Mouse (Mus musculus) stomach, embryonic 15.5 days (tissue): ENCODE measurements around the gene Art4. TPM values are rescaled to one million over a fixed set of nuclear protein-coding genes. Genes with fewer than 3 reads are reported as not detected.

Experiments
- ATAC-seq: fragments of 200-750 bp; cut with Nextera tagmentation; 2 replicates; pipeline ENCODE4 v1.8.0; 2017; ENCODE audit warnings: low read depth, moderate number of reproducible peaks, moderate TSS enrichment; ENCODE audit not compliant: insufficient read depth, low FRiP score
- H3K27ac ChIP-seq: fragments of 300-500 bp; sonication (generic); 2 replicates; pipeline ENCODE4 v1.5.1; 2015; ENCODE audit warnings: mild to moderate bottlenecking, inconsistent platforms
- H3K27me3 ChIP-seq: fragments of 300-500 bp; sonication (generic); replicated peaks from 2 replicates; pipeline ENCODE4 v1.6.1; 2015; ENCODE audit warnings: inconsistent platforms
- H3K36me3 ChIP-seq: fragments of 300-500 bp; sonication (generic); 2 replicates; pipeline ENCODE4 v1.6.1; 2015; ENCODE audit warnings: inconsistent platforms
- H3K4me1 ChIP-seq: fragments of 300-500 bp; sonication (generic); 2 replicates; pipeline ENCODE4 v1.6.1; 2015; ENCODE audit warnings: inconsistent platforms
- H3K4me2 ChIP-seq: fragments of 300-500 bp; sonication (generic); 2 replicates; pipeline ENCODE4 v1.6.1; 2015; ENCODE audit warnings: mild to moderate bottlenecking, inconsistent platforms
- H3K4me3 ChIP-seq: fragments of 300-500 bp; sonication (generic); replicated peaks from 2 replicates; pipeline ENCODE4 v1.5.1; 2015; ENCODE audit warnings: inconsistent platforms
- H3K9ac ChIP-seq: fragments of 300-500 bp; sonication (generic); 2 replicates; pipeline ENCODE4 v1.6.1; 2015; ENCODE audit warnings: inconsistent platforms
- H3K9me3 ChIP-seq: fragments of 300-500 bp; sonication (generic); 2 replicates; pipeline ENCODE4 v1.6.1; 2016; ENCODE audit warnings: inconsistent platforms
- WGBS: fragments of 180-500 bp; shearing (Covaris S2); methylation state at CpG from one replicate; pipeline ENCODE4 v1.1.7; 2015; 5-methylcytosine and 5-hydroxymethylcytosine counted together
- polyA plus RNA-seq: library from polyadenylated mRNA; unstranded; fragments of >200 nt; fragmentation: Nextera tagmentation; extraction: Ambion mirVana; gene quantifications from 2 replicates; pipeline ENCODE4 v1.2.1, GENCODE M21; 2015

Gene Art4
- polyA plus RNA-seq = 5.5 and 7.7 TPM in 2 replicates

GRCm38 (mm10) chr6:136857186-136857872 lies at the start of gene Art4:
Art4 (minus strand) TSS chr6:136857733.
- no peaks in the 10 kb centered on the region for H3K36me3 ChIP-seq
- H3K27ac ChIP-seq = peak within 1 kb of the TSS; percentile 84
- 37% methylated on average over 18 of the region's 18 CpGs for WGBS
- H3K4me3 ChIP-seq = peak within 1 kb of the TSS; percentile 24
- H3K4me1 ChIP-seq = peaks cover 18% of the 10 kb centered on the region
- peak within 1 kb of the TSS; percentile 45 for H3K4me2 ChIP-seq
- no peaks in the 10 kb centered on the region for H3K27me3 ChIP-seq
- ATAC-seq = peak; percentile 96
- no peak within 1 kb of the TSS for H3K9ac ChIP-seq
- H3K9me3 ChIP-seq = no peaks in the 10 kb centered on the region

DNA sequence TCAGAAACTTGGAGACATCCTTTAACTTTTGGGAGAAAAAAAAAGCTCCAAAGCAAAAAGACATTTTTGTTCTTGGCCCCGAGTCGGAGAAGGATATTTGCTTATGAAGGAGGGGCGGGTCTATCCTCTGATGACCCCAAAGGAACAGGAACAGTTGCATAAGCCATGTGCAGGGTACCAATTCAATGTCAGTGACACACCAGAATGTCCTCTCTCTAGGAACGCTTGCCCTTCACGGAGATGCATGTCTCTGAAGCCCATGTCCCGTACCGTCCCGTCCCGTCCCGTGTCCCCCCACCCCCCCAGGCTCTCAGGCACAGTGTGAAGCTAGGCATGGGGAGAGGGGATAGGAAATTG lies 49.4 kb upstream of the Art4 start:
- H3K27ac ChIP-seq = 0 out of 2 replicates have a peak overlapping the region, but pooled peaks have one; percentile 4
- 74% methylated on average over 10 of the region's 10 CpGs for WGBS
- no peaks in the 10 kb centered on the region for H3K27me3 ChIP-seq
- no peaks in the 10 kb centered on the region for H3K9me3 ChIP-seq
- no peak overlapping the region for H3K4me2 ChIP-seq
- no peaks in the 10 kb centered on the region for H3K36me3 ChIP-seq
- peaks cover 3% of the 10 kb centered on the region; the same call in 1 of the 2 replicates for H3K4me1 ChIP-seq
- no peak overlapping the region for H3K4me3 ChIP-seq
- H3K9ac ChIP-seq = no peak overlapping the region
- no peak for ATAC-seq

- Histone ChIP-seq H3K36me3 (no peaks in the 10 kb centered on the region), H3K27ac (0 out of 2 replicates have a peak overlapping the region, but pooled peaks have one; percentile 8), H3K4me3 (no peak overlapping the region), H3K4me1 (peaks cover 3% of the 10 kb centered on the region; the same call in 1 of the 2 replicates), H3K27me3 (no peaks in the 10 kb centered on the region), H3K4me2 (no peak overlapping the region), H3K9me3 (no peaks in the 10 kb centered on the region), H3K9ac (no peak overlapping the region)
- 65% methylated on average over 19 of the region's 19 CpGs for WGBS
- ATAC-seq = no peak
These were observed 48.9 kb upstream of the Art4 start for GRCm38 (mm10) chr6:136906283-136906936.

DNA sequence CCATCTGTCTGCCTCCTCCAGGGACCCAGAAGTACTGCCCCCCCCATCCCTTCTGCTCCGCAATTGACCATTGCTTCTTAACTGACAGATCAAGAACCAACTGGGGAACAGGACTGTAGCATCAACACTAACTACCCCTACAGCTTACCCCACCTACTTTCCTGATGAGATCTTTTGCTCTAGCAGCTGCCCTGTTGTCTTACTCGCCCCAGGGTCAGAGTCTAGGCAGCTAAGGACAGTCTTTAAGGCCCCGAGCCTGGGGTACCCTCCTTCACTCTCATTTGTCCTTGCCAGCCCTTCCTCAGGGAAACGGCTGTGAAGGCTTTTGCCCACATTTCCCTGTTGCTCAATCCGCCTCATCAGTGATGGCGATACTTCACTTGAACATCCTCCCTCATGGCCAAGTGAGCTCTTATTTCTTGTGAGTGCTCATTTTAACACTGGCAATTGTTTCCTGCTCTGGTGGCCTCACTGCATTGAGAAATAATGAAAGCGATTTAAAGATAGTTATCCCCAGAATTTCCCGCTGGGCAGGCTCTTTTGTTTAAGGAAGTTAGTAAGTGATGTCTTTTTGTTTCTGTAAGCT lies 46.4 kb upstream of the Art4 start:
- 65% methylated on average over 8 of the region's 8 CpGs for WGBS
- Histone ChIP-seq H3K27ac (no peak overlapping the region), H3K9ac (no peak overlapping the region), H3K4me1 (0 out of 2 replicates have a peak, but pooled peaks cover 3% of the 10 kb centered on the region), H3K4me2 (no peak overlapping the region), H3K9me3 (no peaks in the 10 kb centered on the region), H3K36me3 (no peaks in the 10 kb centered on the region), H3K27me3 (no peaks in the 10 kb centered on the region), H3K4me3 (no peak overlapping the region)
- ATAC-seq = no peak

DNA sequence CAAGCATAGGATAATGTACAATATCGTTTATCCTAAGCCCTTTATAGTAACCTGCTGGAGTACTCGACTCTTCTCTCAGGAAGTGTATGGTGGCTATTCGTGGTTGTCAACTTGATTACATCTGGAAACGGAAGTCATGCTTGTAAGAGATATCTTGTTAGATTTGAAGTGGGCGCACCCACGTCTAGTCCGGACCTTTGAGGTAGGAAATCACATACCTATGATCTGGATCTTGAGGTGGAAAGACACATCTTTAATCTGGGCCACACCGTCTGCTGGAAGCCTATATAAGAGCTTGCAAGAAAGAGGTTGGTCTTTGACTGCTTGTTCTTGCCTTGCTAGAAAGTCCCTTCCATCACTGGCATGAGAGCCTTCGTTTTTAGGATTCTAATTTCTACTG lies 45.0 kb upstream of the Art4 start:
- WGBS = 91% methylated on average over 9 of the region's 9 CpGs
- no peak for ATAC-seq
- H3K9me3 ChIP-seq = no peaks in the 10 kb centered on the region
- no peaks in the 10 kb centered on the region for H3K27me3 ChIP-seq
- no peak overlapping the region for H3K4me3 ChIP-seq
- H3K36me3 ChIP-seq = no peaks in the 10 kb centered on the region
- H3K4me1 ChIP-seq = 0 out of 2 replicates have a peak, but pooled peaks cover 3% of the 10 kb centered on the region
- H3K9ac ChIP-seq = no peak overlapping the region
- no peak overlapping the region for H3K4me2 ChIP-seq
- H3K27ac ChIP-seq = no peak overlapping the region

- Histone ChIP-seq H3K4me2 (no peak overlapping the region), H3K36me3 (no peaks in the 10 kb centered on the region), H3K27ac (peak overlapping the region; percentile 48; the same call in 1 of the 2 replicates), H3K9ac (no peak overlapping the region), H3K27me3 (no peaks in the 10 kb centered on the region), H3K4me1 (no peaks in the 10 kb centered on the region), H3K9me3 (no peaks in the 10 kb centered on the region), H3K4me3 (no peak overlapping the region)
- WGBS = 46% methylated on average over 2 of the region's 2 CpGs
- peak; percentile 72 for ATAC-seq
These were observed 43.5 kb upstream of the Art4 start for GRCm38 (mm10) chr6:136901010-136901409.

DNA sequence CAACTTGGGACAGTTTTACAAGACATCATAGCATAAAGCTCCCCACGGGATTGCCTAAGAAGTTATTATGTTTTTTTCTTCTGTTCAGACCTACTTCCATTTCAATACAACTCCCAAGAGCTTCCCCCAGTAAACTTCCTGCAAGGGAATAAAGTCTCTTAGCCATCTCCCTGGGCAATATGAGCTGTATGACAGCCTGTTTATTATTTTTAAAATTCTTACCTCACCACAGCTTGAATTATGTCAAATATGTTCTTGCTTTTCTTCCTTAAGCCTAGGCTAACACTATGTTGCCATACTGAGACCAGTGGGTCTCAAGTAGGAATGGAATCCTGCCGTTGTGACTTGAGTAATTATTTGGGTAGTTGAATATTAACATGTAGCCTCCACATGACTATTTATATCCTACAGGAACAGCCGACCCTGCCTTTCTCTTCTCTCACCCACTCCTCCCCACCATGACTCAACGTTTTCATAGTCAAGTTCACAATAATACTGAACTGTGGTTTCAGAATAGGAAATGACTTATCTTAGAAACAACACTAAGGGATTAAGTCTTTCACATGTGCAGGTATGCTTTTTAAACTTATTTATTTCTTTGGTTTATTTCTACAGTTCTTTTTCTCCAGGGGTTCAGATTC lies 43.0 kb upstream of the Art4 start:
- Histone ChIP-seq H3K27me3 (no peaks in the 10 kb centered on the region), H3K36me3 (no peaks in the 10 kb centered on the region), H3K4me3 (no peak overlapping the region), H3K9ac (no peak overlapping the region), H3K4me1 (no peaks in the 10 kb centered on the region), H3K27ac (peak overlapping the region; percentile 63), H3K9me3 (no peaks in the 10 kb centered on the region), H3K4me2 (no peak overlapping the region)
- WGBS = 29% methylated on average over 4 of the region's 4 CpGs
- peak; percentile 84; the same call in 1 of the 2 replicates for ATAC-seq

GRCm38 (mm10) chr6:136898954-136899353 lies 41.4 kb upstream of the Art4 start:
- Histone ChIP-seq H3K9me3 (no peaks in the 10 kb centered on the region), H3K4me1 (peaks cover 10% of the 10 kb centered on the region), H3K36me3 (no peaks in the 10 kb centered on the region), H3K27ac (no peak overlapping the region), H3K4me2 (no peak overlapping the region), H3K27me3 (no peaks in the 10 kb centered on the region), H3K9ac (no peak overlapping the region), H3K4me3 (no peak overlapping the region)
- ATAC-seq = no peak
- WGBS = 57% methylated on average over 2 of the region's 2 CpGs

- no peaks in the 10 kb centered on the region for H3K9me3 ChIP-seq
- no peak overlapping the region for H3K4me3 ChIP-seq
- H3K4me1 ChIP-seq = peaks cover 10% of the 10 kb centered on the region
- WGBS = 35% methylated on average over 4 of the region's 4 CpGs
- peak overlapping the region; percentile 71 for H3K27ac ChIP-seq
- no peak overlapping the region for H3K4me2 ChIP-seq
- H3K36me3 ChIP-seq = no peaks in the 10 kb centered on the region
- H3K9ac ChIP-seq = no peak overlapping the region
- no peak for ATAC-seq
- no peaks in the 10 kb centered on the region for H3K27me3 ChIP-seq
These were observed 40.7 kb upstream of the Art4 start for GRCm38 (mm10) chr6:136898222-136898621.

DNA sequence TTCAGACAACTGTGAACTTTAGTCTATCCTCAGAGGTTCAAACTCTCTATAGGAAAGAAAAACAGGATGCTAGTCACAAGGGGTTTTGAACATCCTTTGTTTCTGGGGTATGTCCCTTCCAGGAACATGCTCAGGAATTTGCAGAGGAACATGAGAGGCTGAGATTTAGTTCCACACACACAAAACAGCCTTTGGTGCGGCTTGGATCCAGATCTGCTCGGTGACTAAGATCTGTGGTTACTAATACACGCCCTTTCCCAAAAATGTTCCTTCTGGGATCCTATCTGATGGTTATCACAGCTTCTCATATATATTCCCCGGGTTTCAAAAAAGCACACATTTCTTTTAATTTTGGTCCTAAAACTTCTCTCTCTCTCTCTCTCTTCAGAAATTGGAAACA lies 40.3 kb upstream of the Art4 start:
- no peak for ATAC-seq
- peaks cover 10% of the 10 kb centered on the region for H3K4me1 ChIP-seq
- no peak overlapping the region for H3K9ac ChIP-seq
- H3K36me3 ChIP-seq = no peaks in the 10 kb centered on the region
- no peaks in the 10 kb centered on the region for H3K27me3 ChIP-seq
- peak overlapping the region; percentile 71 for H3K27ac ChIP-seq
- WGBS = 53% methylated on average over 4 of the region's 4 CpGs
- no peaks in the 10 kb centered on the region for H3K9me3 ChIP-seq
- H3K4me3 ChIP-seq = no peak overlapping the region
- H3K4me2 ChIP-seq = no peak overlapping the region

DNA sequence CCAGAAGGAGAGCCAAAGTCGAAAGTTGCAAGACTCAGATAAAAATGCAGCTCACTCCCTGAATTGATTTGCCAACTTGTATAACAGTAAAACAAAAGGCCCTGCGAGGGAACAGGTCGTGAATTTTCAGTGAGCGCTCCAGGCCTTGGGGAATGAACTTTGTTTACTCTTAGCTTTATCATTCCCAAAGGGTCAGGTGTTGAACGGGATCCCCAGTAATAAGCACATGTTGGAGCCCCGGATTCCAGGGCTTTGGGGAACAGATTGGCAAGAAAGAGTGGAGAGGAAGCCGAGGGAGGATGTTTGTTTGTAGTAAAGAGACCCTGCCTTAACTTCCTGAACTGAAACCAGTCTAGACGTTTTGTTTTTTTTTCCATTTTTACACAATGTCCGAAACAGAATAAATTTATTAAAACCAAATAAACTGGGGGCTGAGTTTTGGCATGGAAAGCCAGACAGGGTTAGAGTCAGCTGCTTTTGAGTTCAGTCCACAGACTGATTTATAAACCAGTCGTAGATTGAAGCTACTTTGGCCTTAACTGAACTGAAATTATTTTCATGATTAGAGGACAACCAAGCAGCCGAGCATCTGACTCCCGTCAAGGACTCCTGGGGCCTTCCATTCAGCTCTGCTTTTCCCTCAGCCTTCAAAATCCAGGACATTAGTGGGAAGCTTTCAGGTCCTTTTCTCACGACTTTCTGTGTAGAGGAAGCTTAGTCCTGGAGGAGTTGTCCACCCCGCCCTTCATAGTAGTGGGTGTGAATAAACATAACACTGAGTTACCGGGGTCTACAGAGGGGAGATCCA lies 37.2 kb upstream of the Art4 start:
- Histone ChIP-seq H3K36me3 (no peaks in the 10 kb centered on the region), H3K27me3 (no peaks in the 10 kb centered on the region), H3K4me2 (no peak overlapping the region), H3K9ac (no peak overlapping the region), H3K27ac (peak overlapping the region; percentile 77), H3K4me3 (no peak overlapping the region), H3K9me3 (no peaks in the 10 kb centered on the region), H3K4me1 (peaks cover 10% of the 10 kb centered on the region)
- ATAC-seq = peak; percentile 41; the same call in 1 of the 2 replicates
- WGBS = 24% methylated on average over 15 of the region's 15 CpGs
